9 mouse cellular contexts compared by ENCODE assay signal in the genomic region with DNA sequence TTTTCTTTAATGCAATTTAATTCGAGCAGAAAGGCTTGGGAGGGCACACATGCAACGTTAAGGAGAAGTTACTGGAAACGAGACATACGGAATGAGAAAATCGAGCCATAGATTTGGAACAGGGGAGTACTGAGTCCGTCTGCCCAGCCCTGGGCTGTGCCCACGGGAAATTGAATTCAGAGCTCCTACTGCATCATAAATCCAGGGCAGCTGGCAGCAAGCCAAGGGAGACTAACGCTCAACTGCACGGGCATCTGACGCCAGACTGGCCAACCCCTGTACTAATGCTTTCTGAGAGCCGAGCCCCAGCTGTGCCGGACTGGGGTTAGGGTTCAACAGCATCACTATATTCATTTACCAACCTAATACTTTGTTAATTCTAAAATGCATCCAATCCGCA. TPM values are rescaled to one million over a fixed set of nuclear protein-coding genes. Genes with fewer than 3 reads are reported as not detected.
DNase-seq lines count a peak whose midpoint lies in the region; ATAC-seq and TF ChIP-seq lines count a peak whose summit lies in the region.
"Had no signal": no experiment of that assay in that cellular context is flagged by ENCODE, and none has a peak within 500 bp of the region (broad histone marks: within the 10 kb centered on the region; RNA-seq: fewer than 3 reads in every experiment).

No protein-coding gene starts in this region.

- no peak for TF ChIP-seq EP300 in stomach, postnatal 0 days (optimal IDR thresholded peaks at IDR 0.05)

- peaks cover 4% of the 10 kb centered on the region; the same call in 1 of the 2 replicates for H3K4me1 ChIP-seq in hindbrain, postnatal 0 days (ENCODE audit: insufficient read depth, low read length)
- H3K4me1 ChIP-seq in limb, embryonic 15.5 days = peaks cover 58% of the 10 kb centered on the region
- peaks cover 6% of the 10 kb centered on the region; the same call in 1 of the 2 replicates for H3K4me1 ChIP-seq in stomach, postnatal 0 days (replicated peaks; ENCODE audit: control insufficient read depth, insufficient read depth)

- no peak overlapping the region for H3K27ac ChIP-seq in hindbrain, postnatal 0 days
- H3K27ac ChIP-seq in limb, embryonic 15.5 days = no peak overlapping the region
- H3K27ac ChIP-seq in stomach, postnatal 0 days (replicated peaks) = no peak overlapping the region
- H3K27ac ChIP-seq: heart, adult 2 months had no signal

- TF ChIP-seq CTCF in hindbrain, postnatal 0 days (IDR thresholded peaks at IDR 0.05; ENCODE audit: low read depth) = no peak
- no peak for TF ChIP-seq CTCF in stomach, postnatal 0 days (IDR thresholded peaks at IDR 0.05; ENCODE audit: low read depth)

- ATAC-seq in hindbrain, postnatal 0 days = no peak
- ATAC-seq in limb, embryonic 15.5 days (ENCODE audit: insufficient number of reproducible peaks, low FRiP score, low TSS enrichment, low read depth) = no peak
- ATAC-seq in stomach, postnatal 0 days (ENCODE audit: low FRiP score, low TSS enrichment) = no peak

- no peak overlapping the region for H3K4me2 ChIP-seq in hindbrain, postnatal 0 days (ENCODE audit: low read depth, low read length)
- H3K4me2 ChIP-seq in limb, embryonic 15.5 days = 0 out of 2 replicates have a peak overlapping the region, but pooled peaks have one; percentile 19
- H3K4me2 ChIP-seq in stomach, postnatal 0 days (replicated peaks; ENCODE audit: low read depth) = no peak overlapping the region

- no peaks in the 10 kb centered on the region for H3K9me3 ChIP-seq in hindbrain, postnatal 0 days (ENCODE audit: low read length)
- H3K9me3 ChIP-seq in limb, embryonic 15.5 days = no peaks in the 10 kb centered on the region
- no peaks in the 10 kb centered on the region for H3K9me3 ChIP-seq in stomach, postnatal 0 days (ENCODE audit: control insufficient read depth, low read length)

- 22% methylated on average over 13 of the region's 13 CpGs for WGBS in hindbrain, postnatal 0 days
- 12% methylated on average over 13 of the region's 13 CpGs for WGBS in limb, embryonic 15.5 days
- WGBS in stomach, postnatal 0 days = 28% methylated on average over 13 of the region's 13 CpGs

- H3K36me3 ChIP-seq in hindbrain, postnatal 0 days (ENCODE audit: insufficient read depth, low read length) = no peaks in the 10 kb centered on the region
- no peaks in the 10 kb centered on the region for H3K36me3 ChIP-seq in limb, embryonic 15.5 days
- no peaks in the 10 kb centered on the region for H3K36me3 ChIP-seq in stomach, postnatal 0 days (ENCODE audit: control insufficient read depth, insufficient read depth, low read length)

- peak; percentile 88 for DNase-seq in left cerebral cortex, postnatal 4 days
- no peak for DNase-seq in left cerebral cortex, adult 11 months (ENCODE audit: low spot score)
- peak; percentile 44 to 70 for DNase-seq in adrenal gland, postnatal 4 days (ENCODE audit: low spot score in 2 of 2)
- DNase-seq in hindbrain, postnatal 0 days (ENCODE audit: low spot score) = peak; percentile 79
- peak; percentile 49 for DNase-seq in stomach, postnatal 0 days (ENCODE audit: low spot score)
- no peak for DNase-seq in spleen, postnatal 14 days (ENCODE audit: low spot score in 2 of 2)
- no peak for DNase-seq in frontal cortex, postnatal 14 days (ENCODE audit: low spot score in 2 of 2)

- no peak overlapping the region for H3K9ac ChIP-seq in hindbrain, postnatal 0 days (replicated peaks; ENCODE audit: low read length)
- H3K9ac ChIP-seq in limb, embryonic 15.5 days = no peak overlapping the region
- H3K9ac ChIP-seq in stomach, postnatal 0 days (ENCODE audit: low read length) = no peak overlapping the region

- H3K4me3 ChIP-seq in hindbrain, postnatal 0 days (ENCODE audit: low read length) = no peak overlapping the region
- H3K4me3 ChIP-seq in limb, embryonic 15.5 days = no peak overlapping the region
- H3K4me3 ChIP-seq in stomach, postnatal 0 days (ENCODE audit: low read depth, low read length) = no peak overlapping the region
- H3K4me3 ChIP-seq: heart, adult 2 months had no signal

- intact Hi-C loops in left cerebral cortex, postnatal 4 days (cut with DNase I) = no loop called here

- no peaks in the 10 kb centered on the region for H3K27me3 ChIP-seq in hindbrain, postnatal 0 days (ENCODE audit: insufficient read depth, low read length)
- no peaks in the 10 kb centered on the region for H3K27me3 ChIP-seq in limb, embryonic 15.5 days
- no peaks in the 10 kb centered on the region for H3K27me3 ChIP-seq in stomach, postnatal 0 days (ENCODE audit: control insufficient read depth, insufficient read depth, low read length)

RNA-seq across cellular contexts. Expression of a gene that starts 1.3 kb away (rescaled TPM):
- 100 to 1,000 TPM in 1 of 2 experiments, 10 to 100 TPM in 1; 88.2 to 115 TPM for total RNA-seq in left cerebral cortex, postnatal 4 days (2021)
- total RNA-seq in adrenal gland, postnatal 4 days (2021) = 100 to 1,000 TPM; 195 to 200 TPM
- total RNA-seq in hindbrain, postnatal 0 days (2014; rRNA removed) = 43.3 and 43.6 TPM in 2 replicates
- 35.5 and 36.3 TPM in 2 replicates for polyA plus RNA-seq in hindbrain, postnatal 0 days (2015; fragmentation: Nextera tagmentation; extraction: Ambion mirVana)
- 78.0 and 78.5 TPM in 2 replicates for polyA plus RNA-seq in limb, embryonic 15.5 days (2015; fragmentation: Nextera tagmentation; extraction: Ambion mirVana)
- 32.7 and 34.6 TPM in 2 replicates for polyA plus RNA-seq in stomach, postnatal 0 days (2015; fragmentation: Nextera tagmentation; extraction: Ambion mirVana)

Comparison
In these comparisons a context has a peak if more than half of its experiments do, and no peak if none do; other contexts are left out.
1. DNase-seq: peak in left cerebral cortex, postnatal 4 days (single experiment), adrenal gland, postnatal 4 days (2 of 2), hindbrain, postnatal 0 days (single experiment) and stomach, postnatal 0 days (single experiment); none in left cerebral cortex, adult 11 months (single experiment), spleen, postnatal 14 days (0 of 2) and frontal cortex, postnatal 14 days (0 of 2).